Mouse (Mus musculus): ENCODE data around the gene Clock. TPM values are rescaled to one million over a fixed set of nuclear protein-coding genes. Genes with fewer than 3 reads are reported as not detected.

Gene Clock
- polyA plus RNA-seq, 1 experiment from 2014 or later: 10.2 TPM

DNA sequence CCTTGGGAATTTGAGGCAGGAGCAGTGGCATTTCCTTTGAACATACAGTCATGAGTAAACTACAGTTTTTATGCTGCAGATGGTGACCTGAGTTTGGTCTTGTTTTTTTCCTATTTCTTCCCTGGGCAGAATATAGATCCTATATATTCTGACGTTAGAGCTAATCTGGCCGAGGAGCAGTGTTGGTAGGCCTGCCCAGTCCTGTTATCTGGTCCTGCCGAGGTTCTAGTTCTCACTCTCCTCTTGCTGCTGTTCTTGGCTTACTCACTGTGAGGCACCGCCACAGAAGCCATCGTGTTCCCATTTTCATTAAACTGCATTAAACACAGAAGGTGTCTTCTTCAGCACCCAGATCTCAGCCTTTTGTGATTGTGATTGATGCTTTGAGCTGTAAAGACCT is 116.7 kb downstream of the Clock start:
- 83% methylated on average over 5 of the region's 5 CpGs for WGBS
- H3K4me3 ChIP-seq: no peak overlapping the region
- DNase-seq (ENCODE audit: extremely low spot score, low spot score): no peak
- no peaks in the 10 kb centered on the region for H3K9me3 ChIP-seq
- H3K4me1 ChIP-seq: peaks cover 36% of the 10 kb centered on the region
- no peak overlapping the region for H3K27ac ChIP-seq
- H3K36me3 ChIP-seq (replicated peaks): peaks cover 57% of the 10 kb centered on the region
- peaks cover 2% of the 10 kb centered on the region; the same call in 1 of the 2 replicates for H3K27me3 ChIP-seq (ENCODE audit: poor library complexity, severe bottlenecking)

DNA sequence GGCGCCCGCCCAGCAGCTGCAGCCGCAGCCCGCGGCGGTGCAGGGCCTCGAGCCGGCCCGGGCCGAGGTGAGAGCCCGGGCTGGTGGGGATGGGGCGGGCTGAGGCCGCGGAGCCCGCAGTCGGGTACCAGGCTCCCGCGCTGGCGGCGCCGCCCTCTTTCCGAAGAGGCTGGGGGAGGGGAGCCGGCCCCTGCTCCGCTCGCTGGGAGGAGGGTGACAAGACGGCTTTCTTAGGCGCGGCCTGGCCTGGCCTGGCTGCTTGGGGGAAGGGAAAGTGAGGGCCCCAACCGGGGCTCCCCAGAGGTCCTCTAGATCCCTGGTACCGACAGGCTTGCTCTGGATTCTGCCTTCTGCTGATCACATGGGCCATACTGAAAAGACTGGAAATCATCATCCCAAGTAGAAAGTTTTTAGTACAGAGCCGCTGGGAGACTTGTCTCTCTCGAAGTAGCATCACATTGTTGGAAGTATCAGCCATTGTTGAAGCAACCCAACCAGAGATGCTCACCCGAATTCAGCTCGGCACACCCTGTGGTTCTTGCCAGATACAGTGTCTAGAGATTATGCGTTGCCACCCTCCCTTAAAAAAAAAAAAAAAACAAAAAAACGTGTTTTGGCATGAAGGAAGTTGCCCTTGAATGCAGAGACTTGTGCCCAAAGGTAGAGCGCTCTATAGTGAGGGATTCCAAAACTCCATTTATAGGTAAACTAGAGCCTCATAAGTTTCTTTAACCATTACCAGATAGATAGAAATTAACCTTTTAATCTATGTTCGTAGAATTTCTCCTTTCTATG is 120.1 kb downstream of the Clock start:
- peak overlapping the region; percentile 95 for H3K4me3 ChIP-seq
- no peaks in the 10 kb centered on the region for H3K9me3 ChIP-seq
- WGBS: 5% methylated on average over 38 of the region's 38 CpGs
- peak; percentile 85 for DNase-seq (ENCODE audit: extremely low spot score, low spot score)
- H3K4me1 ChIP-seq: peaks cover 33% of the 10 kb centered on the region
- H3K27me3 ChIP-seq (ENCODE audit: poor library complexity, severe bottlenecking): peaks cover 10% of the 10 kb centered on the region
- H3K27ac ChIP-seq: peak overlapping the region; percentile 99
- H3K36me3 ChIP-seq (replicated peaks): peaks cover 29% of the 10 kb centered on the region

DNA sequence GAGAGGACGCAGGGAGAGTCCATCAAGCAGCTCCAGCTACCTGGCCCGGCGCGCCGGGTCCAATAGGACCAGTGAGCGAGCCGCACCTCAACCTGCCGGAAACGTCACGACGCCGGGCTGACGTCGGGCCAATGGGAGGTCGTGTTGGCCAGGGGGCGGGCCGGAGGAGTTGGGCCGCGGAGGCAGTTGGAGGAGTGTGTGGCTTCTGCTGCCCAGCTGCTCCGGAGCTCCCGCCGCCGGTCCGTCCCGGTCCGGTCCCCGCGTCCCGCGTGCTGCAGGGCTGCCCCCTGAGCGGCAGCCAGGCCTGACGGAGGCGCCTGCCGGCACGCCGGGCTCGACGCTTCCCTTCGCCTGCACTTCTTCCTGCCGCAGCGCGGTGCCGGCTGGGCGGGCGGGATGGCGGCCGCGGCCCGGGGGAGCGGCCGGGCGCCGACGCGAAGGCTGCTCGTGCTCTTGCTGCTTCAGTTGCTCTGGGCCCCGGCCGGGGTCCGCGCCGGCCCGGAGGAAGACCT is 120.8 kb downstream of the Clock start, which contains the start of gene Tmem165:
Gene Tmem165, plus strand, starts transcription at position 131 of the 512 bp plus-strand sequence.
- Histone ChIP-seq H3K4me1 (peaks cover 27% of the 10 kb centered on the region), H3K27me3 (ENCODE audit: poor library complexity, severe bottlenecking) (peaks cover 10% of the 10 kb centered on the region), H3K36me3 (replicated peaks) (peaks cover 25% of the 10 kb centered on the region), H3K9me3 (no peaks in the 10 kb centered on the region), H3K4me3 (peak within 1 kb of the TSS; percentile 95), H3K27ac (peak within 1 kb of the TSS; percentile 99)
- peak; percentile 94 for DNase-seq (ENCODE audit: extremely low spot score, low spot score)
- under 1% methylated on average over 62 of the region's 62 CpGs for WGBS

DNA sequence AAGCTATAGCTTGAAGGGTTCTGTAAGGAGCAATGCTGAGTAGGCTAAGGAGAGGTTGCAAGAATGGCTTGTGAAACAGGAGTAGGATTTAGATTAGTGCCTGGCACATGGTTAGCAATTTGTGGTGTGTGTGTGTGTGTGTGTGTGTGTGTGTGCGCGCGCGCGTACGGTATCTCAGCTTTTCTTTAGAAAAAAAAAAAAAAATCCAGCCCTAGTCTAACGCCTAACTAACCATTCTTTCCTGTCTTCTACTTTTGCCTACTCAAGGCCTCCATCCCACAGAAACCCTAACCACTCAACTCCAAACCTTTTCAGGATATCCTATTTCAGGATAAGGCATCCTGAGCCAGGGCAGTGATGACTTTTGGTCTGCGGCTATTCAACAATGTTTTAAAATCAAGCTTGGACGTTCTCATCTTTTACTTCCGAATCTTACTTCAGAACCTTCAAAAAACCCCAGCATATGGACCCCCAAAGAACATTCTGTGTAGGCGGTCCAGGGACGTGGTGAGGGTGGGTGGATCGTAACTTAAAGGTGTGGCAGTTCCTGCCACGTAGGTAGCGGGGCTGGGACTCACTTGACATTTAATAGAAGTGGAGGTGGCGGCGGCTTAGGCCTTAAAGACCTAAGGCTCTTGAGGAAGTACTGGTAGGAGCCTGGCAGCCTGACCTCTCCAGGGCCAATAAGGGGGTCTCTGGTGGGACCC is 121.4 kb downstream of the Clock start:
- H3K4me3 ChIP-seq: peak overlapping the region; percentile 95
- peaks cover 25% of the 10 kb centered on the region for H3K36me3 ChIP-seq (replicated peaks)
- peak overlapping the region; percentile 99 for H3K27ac ChIP-seq
- peaks cover 27% of the 10 kb centered on the region for H3K4me1 ChIP-seq
- 40% methylated on average over 17 of the region's 17 CpGs for WGBS
- peaks cover 10% of the 10 kb centered on the region for H3K27me3 ChIP-seq (ENCODE audit: poor library complexity, severe bottlenecking)
- no peak for DNase-seq (ENCODE audit: extremely low spot score, low spot score)
- no peaks in the 10 kb centered on the region for H3K9me3 ChIP-seq

DNA sequence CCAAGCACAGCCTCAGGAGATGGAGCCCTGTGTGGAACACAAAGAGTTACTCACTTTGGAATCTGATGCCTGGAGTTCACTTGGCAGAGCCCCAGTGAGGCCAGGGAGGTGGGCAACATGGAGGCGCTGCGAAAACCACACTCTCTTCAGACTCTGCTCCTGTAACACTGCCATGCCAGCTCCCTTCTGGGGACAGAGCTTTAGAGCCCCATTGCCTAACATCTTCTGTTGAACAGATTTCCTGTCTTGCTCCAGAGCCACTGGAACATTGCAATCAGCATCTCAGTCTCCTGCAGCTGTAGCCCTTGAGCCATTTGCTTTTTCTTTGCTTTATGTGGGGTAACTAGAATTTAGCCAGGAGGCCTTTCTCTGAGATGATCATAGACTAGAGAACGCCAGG is 122.3 kb downstream of the Clock start:
- Histone ChIP-seq H3K4me1 (peaks cover 27% of the 10 kb centered on the region), H3K36me3 (replicated peaks) (peaks cover 19% of the 10 kb centered on the region), H3K27ac (no peak overlapping the region)

DNA sequence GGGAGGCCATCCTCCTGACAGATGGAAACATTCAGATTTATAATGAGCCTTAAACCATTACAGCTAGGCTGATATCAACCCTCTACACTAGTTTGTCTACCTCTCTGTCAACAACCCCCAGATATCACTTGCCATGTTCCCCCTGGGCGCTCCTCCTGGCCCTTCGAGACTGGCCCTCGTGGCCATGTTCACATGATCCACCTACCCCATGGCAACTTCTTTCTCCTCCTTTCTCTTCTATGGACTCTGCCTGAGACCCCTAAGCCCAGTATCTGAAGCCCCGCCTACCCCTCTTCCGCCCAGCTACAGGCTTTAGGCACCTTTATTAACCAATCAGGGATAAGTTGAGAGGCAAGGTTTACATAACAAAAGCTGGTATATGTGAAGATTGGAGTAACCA is 124.8 kb downstream of the Clock start:
- Histone ChIP-seq H3K27ac (no peak overlapping the region), H3K4me3 (no peak overlapping the region), H3K36me3 (replicated peaks) (no peaks in the 10 kb centered on the region), H3K4me1 (peaks cover 21% of the 10 kb centered on the region), H3K27me3 (ENCODE audit: poor library complexity, severe bottlenecking) (peaks cover 10% of the 10 kb centered on the region), H3K9me3 (no peaks in the 10 kb centered on the region)
- 91% methylated on average over 5 of the region's 5 CpGs for WGBS
- no peak for DNase-seq (ENCODE audit: extremely low spot score, low spot score)

More for the DNA sequence above, 122.3 kb downstream of the Clock start:
- Histone ChIP-seq H3K27me3 (ENCODE audit: poor library complexity, severe bottlenecking) (peaks cover 10% of the 10 kb centered on the region), H3K9me3 (no peaks in the 10 kb centered on the region), H3K4me3 (no peak overlapping the region)
- no peak for DNase-seq (ENCODE audit: extremely low spot score, low spot score)
- WGBS: 76% methylated on average over 3 of the region's 3 CpGs

DNA sequence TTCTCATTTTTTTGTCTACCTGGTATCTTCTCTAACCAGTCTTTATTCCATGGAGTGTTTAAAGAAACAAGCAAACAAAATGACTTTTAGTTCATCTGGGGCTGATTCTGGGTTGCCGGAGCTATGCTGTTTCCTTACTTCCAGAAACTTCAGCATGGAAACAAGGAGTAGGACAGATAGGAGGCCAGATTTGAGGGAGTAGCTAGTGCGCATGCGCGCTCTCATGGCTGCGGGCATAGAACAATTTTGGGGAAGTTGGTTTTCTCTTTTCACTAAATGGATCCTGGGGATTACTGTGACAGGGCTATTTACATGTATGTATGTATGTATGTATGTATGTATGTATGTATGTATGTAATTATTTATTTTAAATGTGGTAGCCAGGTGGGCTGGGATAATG is 125.4 kb downstream of the Clock start:
- Histone ChIP-seq H3K4me3 (no peak overlapping the region), H3K36me3 (replicated peaks) (no peaks in the 10 kb centered on the region), H3K9me3 (no peaks in the 10 kb centered on the region), H3K27ac (no peak overlapping the region), H3K27me3 (ENCODE audit: poor library complexity, severe bottlenecking) (peaks cover 10% of the 10 kb centered on the region), H3K4me1 (peaks cover 17% of the 10 kb centered on the region)
- 96% methylated on average over 5 of the region's 5 CpGs for WGBS
- DNase-seq (ENCODE audit: extremely low spot score, low spot score): no peak

DNA sequence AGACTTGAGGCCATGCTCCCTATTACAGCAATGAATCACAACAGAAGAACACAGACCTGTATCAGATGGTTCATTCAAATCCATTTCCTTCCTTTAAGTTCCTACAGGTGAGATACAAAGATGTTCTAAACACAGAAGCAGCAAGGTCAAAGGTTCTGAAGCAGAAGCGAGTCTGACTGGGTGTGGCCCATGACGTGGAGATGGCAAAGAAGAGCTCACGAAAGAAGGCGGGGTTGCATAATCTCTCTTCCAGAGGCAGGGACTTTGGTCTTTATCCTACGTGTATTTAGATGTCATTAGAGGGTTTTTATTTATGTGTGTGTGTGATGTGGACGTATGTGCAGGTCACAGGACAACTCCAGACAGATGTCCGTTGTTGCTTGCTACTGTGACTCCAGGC is 126.9 kb downstream of the Clock start:
- DNase-seq (ENCODE audit: extremely low spot score, low spot score): no peak
- no peak overlapping the region for H3K27ac ChIP-seq
- no peaks in the 10 kb centered on the region for H3K9me3 ChIP-seq
- no peaks in the 10 kb centered on the region for H3K36me3 ChIP-seq (replicated peaks)
- peaks cover 10% of the 10 kb centered on the region; the same call in 1 of the 2 replicates for H3K4me1 ChIP-seq
- H3K27me3 ChIP-seq (ENCODE audit: poor library complexity, severe bottlenecking): peaks cover 6% of the 10 kb centered on the region
- no peak overlapping the region for H3K4me3 ChIP-seq
- whole genome bisulfite sequencing: 85% methylated on average over 7 of the region's 7 CpGs

DNA sequence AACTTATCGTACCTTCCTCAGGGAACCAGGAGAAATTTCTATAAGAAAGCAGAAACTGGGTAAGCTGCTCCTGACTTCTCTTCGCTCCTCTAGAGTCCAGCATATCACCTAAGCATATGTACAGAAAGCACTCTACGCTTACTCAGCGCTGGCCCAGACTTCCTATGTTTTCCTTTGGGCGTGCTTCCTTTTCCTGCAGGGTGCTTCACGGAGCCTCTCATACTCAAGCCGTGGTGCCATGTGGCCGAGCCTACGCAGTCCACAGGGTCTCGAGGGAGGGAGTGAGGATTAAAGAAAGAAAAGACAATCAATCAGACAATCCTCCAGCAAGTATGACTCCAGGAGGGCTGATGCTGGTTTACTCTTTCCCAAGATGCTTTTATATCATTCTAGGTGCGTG is 127.8 kb downstream of the Clock start:
- peaks cover 10% of the 10 kb centered on the region; the same call in 1 of the 2 replicates for H3K4me1 ChIP-seq
- H3K36me3 ChIP-seq (replicated peaks): no peaks in the 10 kb centered on the region
- no peaks in the 10 kb centered on the region for H3K27me3 ChIP-seq (ENCODE audit: poor library complexity, severe bottlenecking)
- H3K9me3 ChIP-seq: no peaks in the 10 kb centered on the region
- 81% methylated on average over 11 of the region's 11 CpGs for WGBS
- no peak overlapping the region for H3K4me3 ChIP-seq
- no peak for DNase-seq (ENCODE audit: extremely low spot score, low spot score)
- 0 out of 2 replicates have a peak overlapping the region, but pooled peaks have one; percentile 25 for H3K27ac ChIP-seq

DNA sequence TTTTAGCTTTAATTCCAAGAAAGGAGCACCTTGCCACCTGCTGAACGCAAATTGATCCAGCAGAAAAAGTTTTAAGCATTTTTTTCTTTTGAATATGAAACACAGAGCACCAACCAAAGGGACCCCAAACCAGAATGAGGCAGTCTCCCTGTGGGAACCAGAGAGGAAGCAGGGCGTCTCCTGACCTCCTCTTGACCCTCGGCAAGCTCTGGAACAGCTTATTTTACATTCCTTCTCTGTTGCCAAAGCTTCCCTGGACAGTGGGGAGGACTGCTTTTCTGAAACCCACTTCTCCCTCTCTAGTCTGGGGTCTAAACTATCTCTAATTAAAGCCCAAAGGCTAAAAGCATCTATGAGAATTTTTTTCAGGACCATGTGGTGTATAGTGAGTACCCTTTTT is 128.2 kb downstream of the Clock start:
- Histone ChIP-seq H3K4me1 (peaks cover 10% of the 10 kb centered on the region; the same call in 1 of the 2 replicates), H3K36me3 (replicated peaks) (no peaks in the 10 kb centered on the region), H3K4me3 (no peak overlapping the region), H3K27me3 (ENCODE audit: poor library complexity, severe bottlenecking) (no peaks in the 10 kb centered on the region), H3K27ac (0 out of 2 replicates have a peak overlapping the region, but pooled peaks have one; percentile 25), H3K9me3 (no peaks in the 10 kb centered on the region)
- DNase-seq (ENCODE audit: extremely low spot score, low spot score): no peak
- WGBS: 56% methylated on average over 3 of the region's 3 CpGs

DNA sequence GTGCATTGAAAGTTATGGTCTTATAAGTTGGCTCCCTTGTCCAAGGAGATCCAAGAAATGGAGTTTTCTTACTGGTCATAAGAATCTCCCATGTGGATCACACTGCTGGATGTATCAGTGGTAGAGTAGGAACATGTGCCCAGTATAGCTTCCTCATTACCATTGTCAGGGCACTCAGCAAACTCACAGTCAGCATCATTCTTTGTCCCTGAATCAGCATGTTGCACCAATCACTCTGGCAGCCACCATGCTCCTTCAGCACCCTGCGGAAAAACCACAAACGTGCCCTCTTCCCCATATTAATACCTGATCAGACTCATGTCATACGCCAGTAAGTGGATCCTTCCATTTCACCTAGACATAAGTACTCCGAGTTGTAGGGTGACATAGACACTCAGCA is 129.5 kb downstream of the Clock start:
- whole genome bisulfite sequencing: 93% methylated on average over 4 of the region's 4 CpGs
- peaks cover 10% of the 10 kb centered on the region for H3K4me1 ChIP-seq

DNA sequence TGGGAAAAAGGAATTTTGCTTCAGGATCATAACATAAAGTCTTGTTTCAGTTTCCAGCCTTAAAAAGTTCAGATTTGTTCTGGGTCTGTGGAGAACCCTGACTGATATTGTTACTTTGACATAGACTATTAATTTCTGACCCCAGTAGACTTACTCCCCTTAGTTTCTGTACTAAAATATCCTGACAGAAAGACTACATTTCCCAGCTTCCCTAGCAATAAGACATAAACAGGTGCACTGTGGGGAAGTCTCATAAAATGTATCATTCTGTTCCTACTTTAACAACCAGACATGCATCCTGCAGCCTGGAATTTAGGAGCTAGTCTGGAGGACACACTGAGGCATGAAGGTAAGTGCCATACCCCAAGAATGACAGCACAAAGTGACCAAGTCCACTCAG is 133.6 kb downstream of the Clock start:
- no peaks in the 10 kb centered on the region for H3K9me3 ChIP-seq
- DNase-seq (ENCODE audit: extremely low spot score, low spot score): no peak
- H3K27me3 ChIP-seq (ENCODE audit: poor library complexity, severe bottlenecking): no peaks in the 10 kb centered on the region
- peaks cover 3% of the 10 kb centered on the region for H3K4me1 ChIP-seq
- no peak overlapping the region for H3K27ac ChIP-seq
- no peaks in the 10 kb centered on the region for H3K36me3 ChIP-seq (replicated peaks)
- no peak overlapping the region for H3K4me3 ChIP-seq

More for the DNA sequence above, 129.5 kb downstream of the Clock start:
- H3K27ac ChIP-seq: no peak overlapping the region
- no peaks in the 10 kb centered on the region for H3K36me3 ChIP-seq (replicated peaks)
- no peaks in the 10 kb centered on the region for H3K27me3 ChIP-seq (ENCODE audit: poor library complexity, severe bottlenecking)
- H3K9me3 ChIP-seq: no peaks in the 10 kb centered on the region
- no peak overlapping the region for H3K4me3 ChIP-seq
- no peak for DNase-seq (ENCODE audit: extremely low spot score, low spot score)

DNA sequence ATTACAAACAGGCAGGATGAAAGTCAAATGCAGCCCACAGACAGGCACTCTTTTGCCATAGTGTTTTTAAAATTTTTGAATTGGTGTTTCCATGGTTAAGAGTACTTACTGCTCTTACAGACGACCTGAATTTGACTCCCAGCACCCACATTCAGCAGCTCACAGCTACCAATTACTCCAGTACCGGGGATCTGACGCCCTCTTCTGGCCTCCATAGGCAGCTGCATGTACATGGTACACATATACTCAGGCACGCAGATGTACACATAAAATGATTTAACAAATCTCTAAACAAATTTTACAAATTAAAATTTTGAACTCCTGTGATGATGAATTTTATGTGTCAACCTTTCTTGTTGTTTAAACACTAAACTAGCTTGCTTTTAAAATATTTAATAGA is 134.1 kb downstream of the Clock start:
- H3K36me3 ChIP-seq (replicated peaks): no peaks in the 10 kb centered on the region
- H3K27me3 ChIP-seq (ENCODE audit: poor library complexity, severe bottlenecking): no peaks in the 10 kb centered on the region
- H3K9me3 ChIP-seq: no peaks in the 10 kb centered on the region
- no peak overlapping the region for H3K27ac ChIP-seq
- DNase-seq (ENCODE audit: extremely low spot score, low spot score): no peak
- no peak overlapping the region for H3K4me3 ChIP-seq
- peaks cover 3% of the 10 kb centered on the region; the same call in 1 of the 2 replicates for H3K4me1 ChIP-seq
- 81% methylated on average over 4 of the region's 4 CpGs for WGBS
